Mouse (Mus musculus) monocyte, adult 5-6 weeks (primary cell): ENCODE measurements around the gene 1110008P14Rik. TPM values are rescaled to one million over a fixed set of nuclear protein-coding genes. Genes with fewer than 3 reads are reported as not detected.

ENCODE experiments used
- ATAC-seq: fragments of 153-309, 156-312 bp; replicated peaks from 2 replicates; pipeline ENCODE4 v1.8.0; 2017; ENCODE audit warnings: mild to moderate bottlenecking; ENCODE audit not compliant: low TSS enrichment, insufficient number of reproducible peaks, severe bottlenecking, poor library complexity, low FRiP score
- total RNA-seq: library from RNA; stranded (forward); fragments of 200-1000, 200-491, 200-594 nt; gene quantifications from 3 replicates; pipeline ENCODE4 v1.2.3, GENCODE M21; 2017

1110008P14Rik gene
- total RNA-seq, 1 experiment from 2014 or later = 9.7 TPM

DNA sequence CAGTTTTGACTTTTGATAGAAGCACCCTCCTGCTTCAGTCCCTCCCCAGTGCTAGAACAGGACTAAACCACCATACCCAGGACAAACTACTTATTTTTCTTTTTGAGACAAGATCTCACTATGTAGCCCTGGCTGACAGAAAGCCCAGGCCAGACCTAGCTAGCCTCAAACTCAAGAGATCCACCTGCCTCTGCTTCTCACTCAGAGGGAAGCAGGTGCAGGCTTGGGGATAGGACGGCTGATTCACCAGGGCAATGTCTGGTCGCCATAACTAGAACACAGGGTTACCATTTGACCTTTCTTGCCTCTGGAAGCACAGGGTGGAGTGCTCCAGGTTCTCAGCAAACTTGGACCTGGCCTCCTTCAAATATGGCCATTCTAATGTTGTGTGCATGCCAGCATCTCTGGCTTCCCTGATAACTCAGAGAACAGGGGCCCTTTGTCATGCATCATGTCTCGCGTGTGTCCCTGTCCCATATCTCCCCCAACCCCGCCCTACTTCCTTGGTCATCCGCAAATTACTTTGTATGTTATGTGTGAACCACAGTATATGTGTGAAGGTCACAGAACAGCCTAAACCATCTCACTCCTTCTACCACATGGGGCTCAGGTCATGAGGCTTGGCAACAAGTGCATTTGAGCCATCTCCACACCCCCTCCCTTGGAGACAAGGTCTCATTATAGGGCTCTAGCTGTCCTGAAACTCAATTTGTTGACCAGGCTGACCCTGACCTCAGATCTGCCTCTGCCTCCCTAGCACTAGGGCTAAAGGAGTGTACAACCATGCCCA is 31.2 kb upstream of the 1110008P14Rik start:
- ATAC-seq = no peak

DNA sequence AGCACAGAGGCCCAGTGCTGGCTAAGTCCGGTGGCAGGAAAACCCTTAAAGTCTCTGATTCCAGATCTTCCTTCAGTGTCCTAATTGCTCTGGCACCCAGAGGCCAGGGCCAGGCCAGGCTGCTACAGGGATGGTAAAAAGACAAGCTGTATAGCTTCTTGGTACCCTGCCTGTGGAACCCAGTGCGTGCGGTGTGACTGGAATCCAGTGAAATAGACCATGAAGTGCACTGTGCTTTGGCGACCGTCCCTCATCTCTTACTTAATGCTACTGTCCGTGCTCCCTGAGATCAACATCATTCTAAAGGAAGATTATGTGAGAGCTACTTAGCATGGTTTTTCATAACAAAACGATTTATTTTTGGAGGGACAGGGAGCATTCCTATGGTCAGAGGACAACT is 29.7 kb upstream of the 1110008P14Rik start:
- ATAC-seq = no peak

DNA sequence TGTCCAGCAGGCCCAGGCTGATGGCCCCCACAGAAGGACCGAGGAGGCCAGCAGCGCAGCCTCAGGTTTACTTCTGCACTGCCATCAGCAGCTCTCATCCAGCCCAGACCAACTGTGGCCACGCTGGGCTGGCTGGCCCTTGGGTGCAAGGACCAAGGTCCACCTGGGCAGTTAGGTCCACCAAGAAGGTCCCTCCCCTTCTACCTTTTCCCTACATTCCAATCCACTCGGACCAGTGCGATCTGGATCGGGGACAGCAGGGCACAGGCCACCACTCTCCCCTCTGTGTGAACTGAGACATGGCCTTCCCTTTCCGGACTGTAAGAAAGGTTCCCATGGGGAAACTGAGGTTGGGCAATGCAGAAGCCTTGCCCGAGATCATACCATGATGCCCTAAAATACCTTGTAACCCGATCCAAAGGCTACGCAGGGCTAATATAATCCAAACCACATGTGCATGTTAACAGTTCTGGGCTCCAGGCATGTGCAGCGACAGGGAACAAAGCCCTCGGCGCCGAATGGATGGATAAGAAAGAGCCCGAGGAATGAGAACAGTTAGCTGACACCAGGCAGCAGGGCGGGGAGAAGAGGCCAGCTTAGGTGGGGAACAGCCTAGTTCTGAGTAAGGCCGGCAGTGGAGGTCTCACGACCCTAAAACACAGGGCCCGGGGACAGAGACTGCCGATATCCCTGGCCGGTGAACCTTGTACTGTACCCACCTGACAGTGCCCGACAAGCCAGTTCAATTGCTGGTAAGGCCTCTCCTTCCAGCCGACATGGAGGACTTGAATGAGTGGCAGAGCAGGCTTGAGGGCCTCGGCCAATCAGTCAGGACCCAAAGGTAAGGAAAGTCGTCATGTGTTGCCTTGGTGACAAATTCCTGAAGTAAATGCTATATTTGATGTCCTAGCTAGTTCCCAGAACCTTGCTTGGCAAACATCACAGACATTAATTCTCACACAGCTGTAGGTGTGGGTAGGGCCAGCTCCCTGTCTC is 27.0 kb upstream of the 1110008P14Rik start:
- no peak for ATAC-seq

DNA sequence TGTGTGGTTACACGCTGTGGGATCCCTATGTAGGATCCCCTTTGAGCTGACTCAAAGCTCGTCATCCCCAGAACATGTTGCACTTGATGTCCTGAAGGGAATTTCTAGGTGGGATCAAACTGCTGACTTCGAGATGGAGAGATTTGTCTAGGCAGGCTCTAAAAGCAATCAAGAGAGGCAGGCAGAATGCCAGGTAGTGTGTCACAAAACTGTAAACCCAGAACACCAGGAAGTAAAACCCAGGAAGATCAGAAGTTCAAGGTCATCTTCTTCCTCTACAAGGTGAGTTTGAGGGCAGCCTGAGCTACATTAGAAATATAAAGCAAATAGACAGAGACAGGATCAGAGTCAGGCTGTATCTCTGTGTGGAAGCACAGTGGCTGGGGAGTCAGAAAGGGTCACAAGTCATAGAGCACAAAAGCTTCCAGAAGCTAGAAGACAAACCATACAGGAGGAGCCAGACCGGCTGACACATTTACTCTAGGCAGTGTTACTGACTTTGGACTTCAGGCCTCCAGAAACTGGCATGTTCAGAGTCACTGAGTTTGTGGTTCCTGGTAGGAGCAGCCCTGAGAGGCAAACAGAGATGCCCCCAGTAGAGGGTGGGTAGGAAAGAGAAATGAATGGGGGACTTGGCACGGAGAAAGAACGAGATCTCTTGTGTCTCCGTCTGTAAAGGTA is 25.5 kb upstream of the 1110008P14Rik start:
- ATAC-seq = no peak

DNA sequence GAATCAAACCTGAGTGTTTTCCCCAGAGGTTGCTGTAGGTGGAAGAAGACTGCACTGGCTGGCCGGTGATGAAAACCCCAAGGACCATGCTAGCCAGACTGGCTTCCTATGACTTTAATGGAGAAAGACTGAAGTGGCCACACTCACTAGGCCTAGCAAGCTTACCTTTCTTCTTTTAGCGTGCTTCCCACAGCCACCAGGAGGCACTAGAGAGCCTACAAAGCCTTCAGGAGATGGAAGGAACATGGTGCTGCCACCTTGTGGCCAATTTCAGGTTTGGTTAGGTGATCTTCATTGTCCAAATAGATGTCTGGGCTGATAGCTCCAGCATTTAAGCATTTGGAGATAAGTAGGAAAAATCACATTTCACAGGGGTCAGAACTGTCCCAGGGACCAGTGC is 22.9 kb upstream of the 1110008P14Rik start:
- ATAC-seq = peak; percentile 88

DNA sequence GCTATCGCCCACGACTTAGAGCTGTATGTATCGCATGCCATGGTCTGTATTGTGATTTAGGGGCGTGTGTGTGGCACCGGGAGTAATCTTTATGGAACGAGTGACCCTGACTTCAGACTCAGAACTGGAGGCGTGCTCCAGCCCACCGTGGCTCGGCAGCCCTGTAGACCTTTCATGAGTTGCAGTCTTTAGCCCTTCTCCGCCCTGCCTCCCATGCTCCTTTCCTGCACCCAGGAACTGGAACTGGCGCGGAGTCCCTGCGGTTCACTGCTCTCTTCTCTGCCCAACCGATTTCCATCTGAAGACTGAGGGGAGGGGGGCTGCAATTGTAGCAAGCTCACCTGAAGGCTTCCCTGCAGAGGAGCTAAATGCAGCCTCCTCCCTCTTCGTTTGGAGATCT is 15.0 kb upstream of the 1110008P14Rik start:
- ATAC-seq = no peak

DNA sequence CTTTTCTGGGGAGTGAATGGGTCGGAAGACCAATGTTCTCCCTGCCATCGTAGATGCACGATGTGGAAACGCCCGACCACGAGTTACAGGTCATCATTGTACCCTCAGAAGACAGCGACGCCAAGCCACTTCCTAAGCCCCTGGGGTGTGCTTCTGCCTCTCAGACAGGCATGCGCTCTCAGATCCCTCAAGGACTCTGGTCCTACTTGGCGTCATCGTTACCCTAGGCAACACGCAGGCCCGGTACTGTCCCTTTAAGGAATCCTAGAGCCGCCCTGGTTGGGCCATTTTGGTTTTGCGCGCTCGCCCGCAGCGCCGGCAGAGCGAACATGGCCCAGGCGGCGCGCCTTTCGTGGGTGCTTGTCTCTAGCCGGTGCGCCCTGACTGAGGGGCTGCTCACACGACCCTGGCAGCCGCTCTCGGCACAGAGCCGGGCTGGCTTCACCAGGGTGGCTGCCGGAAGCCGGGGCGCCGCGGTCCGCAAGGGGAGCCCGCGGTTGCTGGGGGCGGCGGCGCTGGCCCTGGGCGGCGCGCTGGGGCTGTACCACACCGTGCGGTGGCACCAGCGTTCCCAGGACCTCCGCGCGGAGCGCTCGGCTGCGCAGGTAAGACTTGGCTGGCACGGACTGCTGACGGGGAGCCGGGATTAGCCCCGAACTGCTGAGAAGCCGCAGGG is 14.3 kb upstream of the 1110008P14Rik start:
- ATAC-seq = peak; percentile 87

DNA sequence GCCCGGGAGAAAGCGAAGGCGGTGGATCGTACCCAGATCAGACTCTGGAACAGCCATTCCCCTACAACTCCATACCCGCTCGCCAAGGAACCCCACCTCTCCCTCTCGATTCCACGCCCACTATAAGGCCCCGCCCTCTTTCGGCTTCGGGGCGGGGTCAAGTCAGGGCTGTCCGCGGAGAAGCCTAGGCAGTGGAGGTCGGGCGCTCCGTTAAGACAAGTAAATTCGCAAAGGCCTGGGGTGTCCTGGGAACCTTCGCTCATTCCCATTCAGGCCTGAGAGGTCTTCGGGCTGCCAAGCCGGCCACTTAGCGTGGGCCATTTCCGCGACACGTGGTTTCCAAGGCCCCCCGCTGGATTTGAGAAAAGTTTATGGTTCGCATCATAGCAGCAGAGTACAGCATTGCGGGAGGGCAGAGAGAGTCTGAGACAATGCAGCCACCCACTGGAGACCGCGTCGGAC is 13.8 kb upstream of the 1110008P14Rik start, which contains the start of gene Ptges2:
Gene Ptges2, plus strand, starts transcription at position 413 of the 462 bp plus-strand sequence.
- ATAC-seq = peak; percentile 77

DNA sequence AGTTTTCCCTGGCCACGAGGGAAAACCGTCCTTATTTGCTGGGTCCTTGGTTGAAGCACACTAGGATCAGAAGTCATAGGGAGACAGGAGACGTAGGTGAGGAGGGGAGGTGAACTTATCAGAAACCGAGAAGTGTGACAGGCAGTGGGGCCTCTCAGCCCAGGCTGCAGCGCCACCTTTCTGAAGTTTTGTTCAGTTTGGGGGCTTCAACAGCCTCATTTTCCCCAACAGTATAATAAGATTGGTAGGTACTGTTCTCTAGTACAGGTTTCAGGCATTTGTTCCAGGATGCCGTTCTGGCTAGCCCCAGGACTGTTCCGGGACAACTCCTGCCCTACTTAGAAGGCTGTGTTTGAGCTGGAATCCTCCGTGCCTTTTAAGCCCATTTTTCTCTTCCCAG is 13.2 kb upstream of the 1110008P14Rik start:
- ATAC-seq = no peak

DNA sequence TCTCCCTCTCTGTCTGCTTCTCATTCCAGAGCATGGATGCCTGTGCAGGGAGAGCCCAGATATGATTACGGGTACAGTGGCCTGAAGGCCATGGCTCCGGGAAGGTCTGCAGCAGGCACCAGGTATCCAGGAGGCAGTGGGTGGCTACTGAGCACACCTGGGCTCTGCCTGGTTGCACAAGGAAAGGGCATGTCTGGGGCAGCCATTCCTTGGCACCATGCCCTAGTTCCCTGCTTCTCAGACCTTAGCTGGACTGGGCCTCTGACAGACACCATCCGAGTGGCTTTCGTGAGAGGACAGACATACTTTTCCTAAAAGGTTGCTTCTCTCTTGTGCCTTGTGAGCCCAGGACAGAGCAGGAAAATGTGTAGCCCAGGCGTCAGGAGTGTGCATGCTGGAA is 10.3 kb upstream of the 1110008P14Rik start:
- ATAC-seq = no peak

DNA sequence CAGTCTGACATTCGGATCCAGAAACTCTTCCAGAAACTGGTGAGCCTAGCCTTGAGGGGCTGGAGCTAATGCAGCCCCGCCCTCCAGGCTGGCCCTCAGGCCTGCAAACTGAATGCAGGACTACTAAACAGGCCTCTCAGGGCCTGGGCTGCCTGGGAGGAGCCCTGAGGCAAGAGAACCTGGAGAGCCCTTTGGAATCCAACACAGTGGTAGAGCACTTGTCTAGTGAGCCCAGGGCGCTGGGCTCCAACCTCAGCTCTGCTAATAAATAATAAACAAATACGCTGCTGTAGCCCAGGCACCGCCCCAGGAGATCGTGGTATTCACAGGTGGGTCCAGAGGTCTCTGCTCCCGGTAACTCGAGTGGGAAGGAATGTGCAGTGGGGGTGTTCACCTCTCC is 9.1 kb upstream of the 1110008P14Rik start:
- ATAC-seq = no peak

DNA sequence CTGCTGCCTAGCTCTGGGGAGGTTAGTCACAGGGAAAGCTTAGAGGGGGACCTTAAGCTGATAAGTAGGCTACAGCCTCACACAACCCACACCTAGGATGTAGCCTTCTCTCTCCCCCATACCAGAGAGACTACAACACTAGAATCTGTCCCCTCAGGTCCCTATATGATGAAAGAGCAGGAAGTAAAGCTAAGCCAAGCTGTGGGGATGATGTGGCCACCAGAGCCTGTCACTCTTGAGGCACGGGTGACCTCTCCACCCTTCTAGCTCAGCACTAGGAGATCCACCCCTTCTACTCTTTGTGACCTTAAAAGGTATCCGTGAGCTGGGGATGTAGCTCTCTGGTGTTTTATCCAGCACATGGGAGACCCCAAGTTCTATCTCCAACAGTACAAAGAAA is 7.4 kb upstream of the 1110008P14Rik start:
- ATAC-seq = no peak

DNA sequence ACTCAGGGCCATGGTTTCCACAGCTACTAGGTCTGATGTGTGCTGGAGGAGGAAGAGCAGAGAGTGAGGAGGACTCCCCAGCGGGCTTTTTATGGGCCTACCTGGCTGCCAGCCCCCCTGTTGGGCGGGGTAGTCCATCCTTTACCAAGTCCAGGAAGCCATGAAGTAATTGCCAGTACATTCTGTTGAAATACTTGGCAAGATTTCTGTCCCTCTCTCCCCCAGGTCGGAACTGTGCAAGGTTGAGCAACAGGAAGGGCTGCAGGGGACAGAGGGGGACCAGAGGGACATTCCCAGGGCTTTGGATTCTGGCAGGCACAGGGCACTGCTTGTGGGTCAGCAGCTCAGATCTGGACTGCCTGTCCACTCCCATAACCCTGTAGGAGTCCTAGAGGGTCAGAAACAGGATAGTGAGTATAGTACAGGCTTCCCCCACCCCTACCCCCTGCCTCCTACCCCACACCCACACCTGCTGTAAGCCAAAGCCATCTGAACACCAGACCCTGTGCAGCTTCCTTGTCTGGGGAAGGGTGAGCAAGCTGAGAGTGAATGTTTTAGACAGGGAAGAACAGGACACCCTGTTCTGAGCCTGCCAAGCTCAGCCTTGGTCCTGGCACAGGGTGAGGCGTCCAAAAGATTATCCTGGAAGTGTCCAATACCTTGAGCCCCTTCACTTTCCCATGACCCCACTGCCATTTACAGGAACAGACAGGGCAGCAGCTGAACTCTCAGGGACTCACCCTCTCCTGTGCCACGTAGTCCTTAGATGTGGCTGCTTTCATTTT is 6.2 kb upstream of the 1110008P14Rik start, which contains the start of gene Lcn2:
Gene Lcn2, minus strand, starts transcription at position 547 of the 785 bp plus-strand sequence.
- ATAC-seq = no peak

DNA sequence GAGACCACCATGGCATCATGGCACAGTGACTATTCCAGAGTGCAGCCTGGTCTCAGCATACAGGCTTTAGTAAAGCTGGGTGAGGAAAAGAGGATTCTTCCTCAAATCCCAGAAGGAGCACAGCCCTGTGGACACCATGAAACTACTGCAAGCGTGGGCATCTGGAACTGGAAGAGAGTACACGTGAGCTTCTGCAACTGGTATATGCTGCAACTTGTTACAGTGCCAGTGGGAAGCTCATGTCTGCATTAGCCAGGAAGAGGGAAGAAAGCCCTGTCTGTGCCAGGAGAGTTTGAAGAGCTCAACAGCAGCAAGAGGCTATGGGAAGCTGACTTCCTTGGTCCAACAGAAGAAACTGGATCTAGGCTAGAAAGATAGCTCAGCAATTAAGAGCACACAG is 951 bp upstream of the 1110008P14Rik start:
- no peak for ATAC-seq

DNA sequence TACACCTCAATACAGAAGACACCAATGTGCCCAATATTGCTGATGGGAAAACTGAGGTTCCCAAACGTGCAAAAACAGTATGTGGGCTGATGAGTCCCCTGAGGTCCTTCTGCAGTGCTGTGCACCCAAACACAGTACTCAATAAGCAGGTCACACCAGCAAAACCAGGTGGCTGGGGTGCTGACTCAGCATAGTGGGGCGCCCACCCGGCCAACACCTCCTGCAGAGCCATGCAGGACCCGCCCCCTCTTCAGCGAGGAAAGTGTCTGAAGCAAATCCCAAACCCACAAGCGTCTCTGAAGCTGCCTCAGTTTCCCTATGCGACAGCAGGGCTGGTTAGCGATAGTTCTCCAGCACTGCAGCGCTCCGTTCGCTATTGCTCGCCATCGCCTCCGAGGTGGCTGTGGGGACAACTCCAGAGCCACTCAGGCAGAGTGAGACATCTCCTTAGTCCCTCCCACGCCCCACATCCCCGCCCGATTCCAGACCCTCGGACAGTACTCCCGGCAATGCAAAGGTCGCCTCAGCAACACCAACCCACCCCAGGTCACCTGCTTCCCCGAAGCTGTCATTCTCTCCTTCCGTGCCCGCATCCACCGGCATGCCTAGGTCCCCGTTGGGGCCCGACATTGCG is 480 bp downstream of the 1110008P14Rik start:
- peak; percentile 10 for ATAC-seq

DNA sequence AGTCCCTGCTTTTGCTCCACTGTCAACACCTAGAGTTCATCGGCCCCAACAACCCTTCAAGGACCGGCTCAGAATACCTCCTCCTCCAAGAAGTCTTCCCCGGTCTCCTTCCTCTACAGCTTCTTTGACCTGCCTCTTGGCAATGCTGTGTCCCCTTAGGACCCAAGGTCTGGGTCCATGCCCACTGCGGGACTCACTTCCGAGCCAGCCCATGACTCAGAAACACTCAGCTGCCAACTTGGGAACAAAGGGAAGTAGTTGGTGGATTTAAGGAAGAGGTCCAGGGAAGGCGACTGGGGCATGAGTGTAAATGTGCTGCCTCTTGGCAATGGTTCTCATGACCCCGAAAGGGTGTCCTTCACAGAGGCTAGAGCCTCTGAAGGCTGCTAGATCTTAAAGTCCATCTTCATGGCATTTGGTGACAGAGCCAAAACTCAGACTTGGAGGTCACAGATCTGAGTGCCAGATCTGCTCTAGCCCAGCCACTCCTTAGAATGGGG is 1.7 kb downstream of the 1110008P14Rik start:
- ATAC-seq = no peak

DNA sequence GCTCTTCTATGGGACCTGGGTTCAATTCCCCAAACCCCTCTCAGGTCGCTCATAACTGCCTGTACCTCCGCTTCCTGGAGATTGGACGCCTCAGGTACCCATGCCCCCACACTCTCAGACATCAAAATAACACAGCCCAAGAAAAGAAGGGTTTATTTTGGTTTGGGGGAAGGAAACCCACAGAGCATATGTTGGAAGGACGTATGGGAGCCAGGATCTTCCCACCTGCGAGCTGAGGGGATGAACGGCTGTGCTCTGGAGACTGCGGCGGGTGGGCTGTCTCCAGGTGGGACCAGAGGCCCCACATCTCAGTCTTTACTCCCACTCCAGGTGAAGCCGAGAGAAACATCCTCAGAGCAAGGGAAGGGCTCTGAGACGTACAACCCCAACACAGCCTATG is 4.8 kb downstream of the 1110008P14Rik start:
- no peak for ATAC-seq
